Mouse (Mus musculus): ENCODE results near the gene Abce1. TPM values are rescaled to one million over a fixed set of nuclear protein-coding genes. Genes with fewer than 3 reads are reported as not detected.

Gene Abce1
- total and polyA plus RNA-seq, 3 experiments, result 123 to 306 (median 202) TPM

- H3K4me2 ChIP-seq (ENCODE audit: insufficient read depth, low read depth, poor library complexity, severe bottlenecking), result peak overlapping the region; percentile 76
- peaks cover 57% of the 10 kb centered on the region for H3K79me2 ChIP-seq (replicated peaks; ENCODE audit: control insufficient read depth, extremely low read depth, insufficient read depth, poor library complexity, severe bottlenecking)
- peaks cover 16 to 31% of the 10 kb centered on the region in 2 experiments for H3K36me3 ChIP-seq (replicated peaks in 1 of 2; ENCODE audit: control insufficient read depth in 1 of 2, insufficient read depth in 1 of 2, low read length in 1 of 2)
- H3K27me3 ChIP-seq (replicated peaks), result no peaks in the 10 kb centered on the region
- H3K27ac ChIP-seq (ENCODE audit: insufficient read depth, low read depth), result no peak overlapping the region
- peak; percentile 18 for DNase-seq (ENCODE audit: extremely low read depth)
- H3K4me3 ChIP-seq (replicated peaks in 1 of 3; ENCODE audit: low read depth in 2 of 3, low read length in 2 of 3, poor library complexity in 1 of 3), result peak overlapping the region; percentile 59 to 97 (median 93)
- in situ Hi-C loops (cut with MboI; ENCODE audit: low pct_ligation_motif_present, low pct_unique_long_range_greater_than_20kb, low sequenced_read_pairs), result no loop called here
- TF ChIP-seq TCF12 (IDR thresholded peaks at IDR 0.05; ENCODE audit: low read depth, low read length), result no peak
- dilution Hi-C loops (cut with MboI; ENCODE audit: extremely low pct_ligation_motif_present, extremely low pct_unique_long_range_greater_than_20kb, low sequenced_read_pairs), result no loop called here
- H3K9me3 ChIP-seq (replicated peaks; ENCODE audit: low read length), result no peaks in the 10 kb centered on the region
- H3K9ac ChIP-seq (ENCODE audit: insufficient read depth, low read depth), result peak overlapping the region; percentile 90
- peaks cover 8 to 34% of the 10 kb centered on the region in 2 experiments for H3K4me1 ChIP-seq (ENCODE audit: control insufficient read depth in 1 of 2, insufficient read depth in 2 of 2)
Measured at GRCm38 (mm10) chr8:79641119-79641518, 70.4 kb downstream of the Abce1 start.

DNA sequence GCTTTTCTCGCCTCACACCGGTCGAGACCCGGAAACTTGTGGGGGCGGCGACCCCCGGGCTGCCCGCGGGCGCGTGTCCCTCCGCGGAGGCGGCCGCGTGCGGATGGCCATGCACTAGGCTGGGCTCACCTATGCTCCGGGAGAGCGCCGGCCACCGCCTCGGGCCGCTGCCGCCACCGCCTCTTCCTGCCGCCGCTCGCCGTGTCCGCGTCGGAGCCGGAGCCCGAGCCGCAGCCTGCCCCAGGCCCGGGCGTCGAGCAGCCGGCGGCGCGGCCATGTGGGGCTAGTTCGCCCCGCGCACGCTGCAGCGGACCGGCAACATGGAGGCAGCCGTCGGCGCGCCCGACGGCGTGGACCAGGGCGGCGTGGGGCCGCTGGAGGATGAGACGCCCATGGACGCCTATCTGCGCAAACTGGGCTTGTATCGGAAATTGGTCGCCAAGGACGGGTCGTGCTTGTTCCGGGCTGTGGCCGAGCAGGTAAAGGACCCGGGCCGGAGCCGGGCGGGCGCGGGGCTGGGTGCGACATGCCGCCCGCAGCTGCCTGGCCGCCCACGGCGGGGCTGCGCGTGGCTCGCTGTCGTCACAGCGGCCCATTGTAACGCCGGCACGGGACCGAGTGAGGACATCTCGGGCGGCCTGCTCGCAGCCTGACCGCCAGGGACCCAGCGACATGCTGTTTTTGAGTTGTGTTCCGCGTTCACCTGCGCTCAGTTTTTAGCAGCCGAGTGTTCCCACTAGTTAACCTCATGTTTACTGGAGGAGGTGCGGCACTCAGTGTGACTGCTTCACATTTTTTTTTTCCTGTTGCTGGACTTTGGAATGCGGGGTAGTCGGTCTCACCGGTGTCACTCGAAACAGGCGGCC is 71.7 kb downstream of the Abce1 start, which contains the start of gene Otud4:
Gene Otud4 (plus strand): TSS at position 33 of the 866 bp plus-strand sequence.
- Histone ChIP-seq H3K27ac (ENCODE audit: insufficient read depth, low read depth) (peak within 1 kb of the TSS; percentile 67), H3K27me3 (replicated peaks) (no peaks in the 10 kb centered on the region), H3K4me3 (replicated peaks in 1 of 3; ENCODE audit: low read depth in 2 of 3, low read length in 2 of 3, poor library complexity in 1 of 3) (peak within 1 kb of the TSS; percentile 93 to 97 (median 97)), H3K9ac (ENCODE audit: insufficient read depth, low read depth) (peak within 1 kb of the TSS; percentile 90), H3K9me3 (replicated peaks; ENCODE audit: low read length) (no peaks in the 10 kb centered on the region), H3K36me3 (replicated peaks in 1 of 2; ENCODE audit: control insufficient read depth in 1 of 2, insufficient read depth in 1 of 2, low read length in 1 of 2) (peaks cover 11 to 19% of the 10 kb centered on the region in 2 experiments), H3K4me2 (ENCODE audit: insufficient read depth, low read depth, poor library complexity, severe bottlenecking) (peak within 1 kb of the TSS; percentile 85), H3K4me1 (ENCODE audit: control insufficient read depth in 1 of 2, insufficient read depth in 2 of 2) (peaks cover 8 to 31% of the 10 kb centered on the region in 2 experiments), H3K79me2 (replicated peaks; ENCODE audit: control insufficient read depth, extremely low read depth, insufficient read depth, poor library complexity, severe bottlenecking) (peaks cover 50% of the 10 kb centered on the region)
- in situ Hi-C loops (cut with MboI; ENCODE audit: low pct_ligation_motif_present, low pct_unique_long_range_greater_than_20kb, low sequenced_read_pairs), result no loop called here
- dilution Hi-C loops (cut with MboI; ENCODE audit: extremely low pct_ligation_motif_present, extremely low pct_unique_long_range_greater_than_20kb, low sequenced_read_pairs), result no loop called here
- peak; percentile 32 for TF ChIP-seq SIN3A (IDR thresholded peaks at IDR 0.05; ENCODE audit: low read length)
- no peak for TF ChIP-seq RCOR1 (conservative IDR thresholded peaks at IDR 0.05; ENCODE audit: low read depth, low read length)
- TF ChIP-seq BHLHE40 (IDR thresholded peaks at IDR 0.05; ENCODE audit: low read depth, low read length), result peak; percentile 78
- TF ChIP-seq NELFE (IDR thresholded peaks at IDR 0.05; ENCODE audit: low read depth, low read length), result peak; percentile 21; the same call in 1 of the 2 replicates
- peak; percentile 80 for TF ChIP-seq MXI1 (IDR thresholded peaks at IDR 0.05; ENCODE audit: low read depth, low read length)
- TF ChIP-seq MYC (IDR thresholded peaks at IDR 0.05; ENCODE audit: low read depth, low read length), result 0 out of 2 replicates have a peak, but pooled peaks have one; percentile 22
- no peak for TF ChIP-seq TCF12 (IDR thresholded peaks at IDR 0.05; ENCODE audit: low read depth, low read length)
- peak; percentile 85 for TF ChIP-seq UBTF (IDR thresholded peaks at IDR 0.05; ENCODE audit: low read depth, low read length)
- peak; percentile 24 for DNase-seq (ENCODE audit: extremely low read depth)

Data from CH12.LX (cell line).